ENCODE assay signal across 20 mouse cellular contexts in the genomic region with DNA sequence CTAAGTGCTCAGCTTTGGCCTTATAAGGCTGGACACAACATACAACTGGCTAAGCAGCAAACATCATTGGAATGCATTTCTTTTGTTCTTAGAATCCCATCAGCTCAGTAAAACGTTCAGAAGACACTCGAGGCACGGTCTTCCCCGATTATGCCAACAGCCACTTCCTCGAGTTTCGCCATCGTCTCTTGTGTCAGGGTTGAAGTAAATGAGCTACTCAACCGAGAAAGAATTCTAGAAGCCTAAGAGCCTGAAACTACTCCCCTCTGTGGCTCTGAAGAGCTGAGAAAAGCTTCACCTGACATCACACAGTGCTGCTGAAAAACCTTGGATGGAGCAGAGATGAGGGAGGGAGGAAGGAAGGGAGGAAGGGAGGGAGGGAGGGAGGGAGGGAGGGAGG. TPM values are rescaled to one million over a fixed set of nuclear protein-coding genes. Genes with fewer than 3 reads are reported as not detected.
DNase-seq lines count a peak whose midpoint lies in the region; ATAC-seq lines count a peak whose summit lies in the region.
"Had no signal": no experiment of that assay in that cellular context is flagged by ENCODE, and none has a peak within 500 bp of the region (broad histone marks: within the 10 kb centered on the region; RNA-seq: fewer than 3 reads in every experiment).

No protein-coding gene starts in this region.

- no peak overlapping the region for H3K4me3 ChIP-seq in heart, embryonic 10.5 days
- H3K4me3 ChIP-seq in heart, embryonic 11.5 days (ENCODE audit: low read depth, low read length) = no peak overlapping the region
- no peak overlapping the region for H3K4me3 ChIP-seq in midbrain, embryonic 10.5 days
- no peak overlapping the region for H3K4me3 ChIP-seq in midbrain, embryonic 15.5 days
- no peak overlapping the region for H3K4me3 ChIP-seq in limb, embryonic 11.5 days (ENCODE audit: low read depth, low read length)
- H3K4me3 ChIP-seq: forebrain, embryonic 13.5 days; heart, embryonic 12.5 days; intestine, embryonic 15.5 days; stomach, embryonic 15.5 days had no signal

- WGBS in heart, embryonic 10.5 days = 77% methylated on average over 8 of the region's 8 CpGs
- WGBS in heart, embryonic 11.5 days (ENCODE audit: insufficient replicate concordance) = 79% methylated on average over 8 of the region's 8 CpGs
- WGBS in midbrain, embryonic 10.5 days = 79% methylated on average over 8 of the region's 8 CpGs
- 69% methylated on average over 8 of the region's 8 CpGs for WGBS in midbrain, embryonic 15.5 days
- whole genome bisulfite sequencing in limb, embryonic 11.5 days = 84% methylated on average over 8 of the region's 8 CpGs

- H3K27ac ChIP-seq in heart, embryonic 10.5 days = peak overlapping the region; percentile 73
- H3K27ac ChIP-seq in heart, embryonic 11.5 days (ENCODE audit: low read depth, low read length) = no peak overlapping the region
- peak overlapping the region; percentile 55; the same call in 1 of the 2 replicates for H3K27ac ChIP-seq in midbrain, embryonic 10.5 days (replicated peaks)
- H3K27ac ChIP-seq in midbrain, embryonic 15.5 days = no peak overlapping the region
- H3K27ac ChIP-seq in limb, embryonic 11.5 days (replicated peaks; ENCODE audit: low read depth, low read length) = 0 out of 2 replicates have a peak overlapping the region, but pooled peaks have one; percentile 8
- H3K27ac ChIP-seq: forebrain, embryonic 13.5 days; hindbrain, embryonic 14.5 days; intestine, embryonic 15.5 days; stomach, embryonic 15.5 days had no signal

- no peak for DNase-seq in heart, embryonic 10.5 days (ENCODE audit: low spot score)
- DNase-seq in midbrain, embryonic 10.5 days (ENCODE audit: low spot score) = no peak
- no peak for DNase-seq in limb, embryonic 11.5 days (ENCODE audit: low spot score)
- no peak for DNase-seq in spleen, postnatal 36 days (ENCODE audit: low spot score in 2 of 2)
- no peak for DNase-seq in yolk sac, embryonic 10.5 days (ENCODE audit: low spot score)
- DNase-seq: adrenal gland, adult 2 months; cerebellum, adult 2 months; cerebellum, postnatal 36 days; heart, postnatal 14 days; kidney, postnatal 14 days; liver, postnatal 0 days; thymus, adult 2 months had no signal

- no peak overlapping the region for H3K4me2 ChIP-seq in heart, embryonic 11.5 days
- no peak overlapping the region for H3K4me2 ChIP-seq in midbrain, embryonic 15.5 days
- no peak overlapping the region for H3K4me2 ChIP-seq in limb, embryonic 11.5 days (ENCODE audit: low read depth, severe bottlenecking)
- H3K4me2 ChIP-seq: forebrain, embryonic 13.5 days; heart, embryonic 12.5 days; hindbrain, embryonic 14.5 days; intestine, embryonic 15.5 days; stomach, embryonic 15.5 days had no signal

- no peak overlapping the region for H3K9ac ChIP-seq in heart, embryonic 11.5 days (ENCODE audit: low read depth, low read length)
- no peak overlapping the region for H3K9ac ChIP-seq in midbrain, embryonic 15.5 days
- no peak overlapping the region for H3K9ac ChIP-seq in limb, embryonic 11.5 days (ENCODE audit: low read length)
- H3K9ac ChIP-seq: forebrain, embryonic 13.5 days; heart, embryonic 12.5 days; hindbrain, embryonic 14.5 days; intestine, embryonic 15.5 days; liver, postnatal 0 days; stomach, embryonic 15.5 days had no signal

- peaks cover 7% of the 10 kb centered on the region; the same call in 1 of the 2 replicates for H3K27me3 ChIP-seq in heart, embryonic 10.5 days (ENCODE audit: insufficient read depth, poor library complexity, severe bottlenecking)
- no peaks in the 10 kb centered on the region for H3K27me3 ChIP-seq in heart, embryonic 11.5 days (ENCODE audit: control insufficient read depth, insufficient read depth, low read length)
- peaks cover 34% of the 10 kb centered on the region for H3K27me3 ChIP-seq in midbrain, embryonic 10.5 days (ENCODE audit: low read depth, poor library complexity, severe bottlenecking)
- no peaks in the 10 kb centered on the region for H3K27me3 ChIP-seq in midbrain, embryonic 15.5 days (replicated peaks)
- H3K27me3 ChIP-seq in limb, embryonic 11.5 days (ENCODE audit: control insufficient read depth, insufficient read depth, low read length) = no peaks in the 10 kb centered on the region
- H3K27me3 ChIP-seq: CH12.LX; heart, embryonic 12.5 days; intestine, embryonic 15.5 days; stomach, embryonic 15.5 days had no signal

- no peak for ATAC-seq in heart, embryonic 11.5 days (replicated peaks; ENCODE audit: insufficient number of reproducible peaks, low FRiP score, low TSS enrichment)
- ATAC-seq in midbrain, embryonic 15.5 days (replicated peaks) = no peak
- ATAC-seq in limb, embryonic 11.5 days (ENCODE audit: insufficient number of reproducible peaks, low FRiP score, low TSS enrichment, low read depth) = no peak
- ATAC-seq: forebrain, embryonic 13.5 days; intestine, embryonic 15.5 days; liver, postnatal 0 days had no signal

- no peaks in the 10 kb centered on the region for H3K9me3 ChIP-seq in heart, embryonic 10.5 days
- no peaks in the 10 kb centered on the region for H3K9me3 ChIP-seq in heart, embryonic 11.5 days (replicated peaks; ENCODE audit: control insufficient read depth, low read length)
- H3K9me3 ChIP-seq in midbrain, embryonic 10.5 days (replicated peaks) = no peaks in the 10 kb centered on the region
- H3K9me3 ChIP-seq in midbrain, embryonic 15.5 days = no peaks in the 10 kb centered on the region
- no peaks in the 10 kb centered on the region for H3K9me3 ChIP-seq in limb, embryonic 11.5 days (ENCODE audit: control insufficient read depth, low read length)
- H3K9me3 ChIP-seq: forebrain, embryonic 13.5 days; heart, embryonic 12.5 days; intestine, embryonic 15.5 days; stomach, embryonic 15.5 days had no signal

- H3K36me3 ChIP-seq in heart, embryonic 10.5 days = no peaks in the 10 kb centered on the region
- no peaks in the 10 kb centered on the region for H3K36me3 ChIP-seq in heart, embryonic 11.5 days (ENCODE audit: control insufficient read depth, insufficient read depth, low read length)
- no peaks in the 10 kb centered on the region for H3K36me3 ChIP-seq in midbrain, embryonic 10.5 days
- no peaks in the 10 kb centered on the region for H3K36me3 ChIP-seq in midbrain, embryonic 15.5 days (replicated peaks)
- no peaks in the 10 kb centered on the region for H3K36me3 ChIP-seq in limb, embryonic 11.5 days (ENCODE audit: control insufficient read depth, insufficient read depth, low read length)
- H3K36me3 ChIP-seq: heart, embryonic 12.5 days; intestine, embryonic 15.5 days; stomach, embryonic 15.5 days had no signal

- peaks cover 67% of the 10 kb centered on the region for H3K4me1 ChIP-seq in heart, embryonic 10.5 days
- H3K4me1 ChIP-seq in heart, embryonic 11.5 days (ENCODE audit: control insufficient read depth, insufficient read depth, low read length) = peaks cover 32% of the 10 kb centered on the region
- H3K4me1 ChIP-seq in midbrain, embryonic 10.5 days = peaks cover 67% of the 10 kb centered on the region
- peaks cover 19% of the 10 kb centered on the region for H3K4me1 ChIP-seq in midbrain, embryonic 15.5 days
- peaks cover 20% of the 10 kb centered on the region for H3K4me1 ChIP-seq in limb, embryonic 11.5 days (ENCODE audit: control insufficient read depth, insufficient read depth, low read length)

RNA-seq across cellular contexts. Expression of a gene that starts 32.3 kb away (rescaled TPM):
- polyA plus RNA-seq in heart, embryonic 10.5 days (2016; fragmentation: Nextera tagmentation; extraction: Ambion mirVana) = 15.3 and 25.7 TPM in 2 replicates
- 17.0 and 20.7 TPM in 2 replicates for polyA plus RNA-seq in heart, embryonic 11.5 days (2014; fragmentation: Nextera tagmentation; extraction: Ambion mirVana)
- 23.4 and 25.2 TPM in 2 replicates for polyA plus RNA-seq in midbrain, embryonic 10.5 days (2016; fragmentation: Nextera tagmentation; extraction: Ambion mirVana)
- polyA plus RNA-seq in midbrain, embryonic 15.5 days (2015; fragmentation: Nextera tagmentation; extraction: Ambion mirVana) = 25.6 and 26.4 TPM in 2 replicates
- 33.2 and 34.7 TPM in 2 replicates for polyA plus RNA-seq in limb, embryonic 11.5 days (2014; fragmentation: Nextera tagmentation; extraction: Ambion mirVana)

Comparison
In these comparisons a context has a peak if more than half of its experiments do, and no peak if none do; other contexts are left out.
1. H3K27ac ChIP-seq: peak in heart, embryonic 10.5 days (single experiment), midbrain, embryonic 10.5 days (single experiment) and limb, embryonic 11.5 days (single experiment); none in heart, embryonic 11.5 days (single experiment) and midbrain, embryonic 15.5 days (single experiment).